Mouse (Mus musculus) adrenal gland, postnatal 14 days (tissue): ENCODE results near the gene Clcn2. TPM values are rescaled to one million over a fixed set of nuclear protein-coding genes. Genes with fewer than 3 reads are reported as not detected.

ENCODE experiments used
- DNase-seq: peaks from one replicate; pipeline ENCODE4 v3.0.0; 2021; ENCODE audit warnings: mixed read lengths
- total RNA-seq: library from RNA; stranded (reverse); gene quantifications from 2 replicates; pipeline ENCODE4 v1.2.3, GENCODE M21; 2021

Clcn2 gene
- total RNA-seq, 1 experiment from 2014 or later, result 26.8 TPM

DNA sequence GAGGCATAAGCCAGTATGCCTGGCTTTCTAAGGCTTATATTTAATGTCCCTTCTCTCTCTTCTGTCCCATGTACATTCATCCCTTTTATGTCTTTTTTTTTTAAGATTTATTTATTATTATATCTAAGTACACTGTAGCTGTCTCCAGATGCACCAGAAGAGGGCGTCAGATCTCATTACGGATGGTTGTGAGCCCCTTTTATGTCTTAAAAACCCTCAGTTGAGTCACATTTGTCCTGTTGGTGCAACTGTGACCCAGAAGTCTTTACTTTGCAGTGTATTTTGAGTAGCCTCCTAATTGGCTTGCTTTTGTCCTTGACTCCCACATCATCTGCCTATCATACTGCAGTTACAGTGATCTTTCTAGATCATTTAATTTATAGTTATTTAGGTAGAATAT lies 64.2 kb downstream of the Clcn2 start:
- DNase-seq, result no peak

Other genes with a start within 250 kb of the Clcn2 start
- 61.6 and 62.7 TPM in 2 replicates for gene Eif2b5, start 218.9 kb downstream of the Clcn2 start, total RNA-seq
- gene Dvl3, start 200.8 kb downstream of the Clcn2 start, total RNA-seq, result 43.3 and 43.8 TPM in 2 replicates
- gene Ap2m1, start 182.3 kb downstream of the Clcn2 start, total RNA-seq, result 292 and 316 TPM in 2 replicates
- gene Abcf3, start 169.2 kb downstream of the Clcn2 start, total RNA-seq, result 73.4 and 77.8 TPM in 2 replicates
- gene Vwa5b2, start 128.3 kb downstream of the Clcn2 start, total RNA-seq, result 1.4 and 2.1 TPM in 2 replicates
- gene Eef1akmt4, start 106.2 kb downstream of the Clcn2 start, total RNA-seq, result 8.7 and 10.8 TPM in 2 replicates
- gene Gm49333, start 106.1 kb downstream of the Clcn2 start, total RNA-seq, result not detected in 2 replicates
- gene Alg3, start 106.0 kb downstream of the Clcn2 start, total RNA-seq, result 23.0 and 24.2 TPM in 2 replicates
- 31.7 and 50.9 TPM in 2 replicates for gene Camk2n2, start 96.5 kb downstream of the Clcn2 start, total RNA-seq
- gene Ece2, start 87.9 kb downstream of the Clcn2 start, total RNA-seq, result 12.1 and 13.2 TPM in 2 replicates
- 220 and 224 TPM in 2 replicates for gene Psmd2, start 66.1 kb downstream of the Clcn2 start, total RNA-seq
- gene Eif4g1, start 49.4 kb downstream of the Clcn2 start, total RNA-seq, result 379 and 389 TPM in 2 replicates
- gene Fam131a, start 24.5 kb downstream of the Clcn2 start, total RNA-seq, result 12.5 and 12.6 TPM in 2 replicates
- 33.1 and 34.3 TPM in 2 replicates for gene Polr2h, start 81 bp downstream of the Clcn2 start, total RNA-seq
- 5.2 and 5.9 TPM in 2 replicates for gene Chrd, start 15.4 kb upstream of the Clcn2 start, total RNA-seq
- 0.71 and 2.8 TPM in 2 replicates for gene Thpo, start 16.8 kb upstream of the Clcn2 start, total RNA-seq